Mouse (Mus musculus): ENCODE data around the gene Mydgf.

DNA sequence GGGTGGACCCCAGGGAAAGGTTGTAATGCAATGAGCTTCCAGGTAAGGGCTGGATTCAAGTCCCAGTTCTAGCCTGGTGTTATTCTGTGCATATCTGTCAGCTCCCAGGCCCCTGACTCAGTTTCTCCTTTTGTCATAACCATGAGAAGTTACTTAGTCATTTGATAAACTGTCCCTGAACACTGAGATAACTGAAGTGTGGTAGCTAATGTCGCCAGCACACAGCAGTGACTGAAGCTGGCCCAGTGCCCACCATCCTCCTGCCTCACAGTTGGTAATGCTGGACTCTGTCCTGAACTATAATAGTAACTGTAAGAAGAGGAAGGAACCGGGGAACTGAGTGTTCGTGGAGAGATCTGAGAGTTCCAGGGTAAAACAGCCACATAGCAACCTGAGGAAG, 19.2 kb downstream of the Mydgf start:
- TF ChIP-seq POLR2A (IDR thresholded peaks at IDR 0.05; ENCODE audit: borderline replicate concordance, insufficient read depth, low read length) = no peak
- no peak for TF ChIP-seq CTCF (IDR thresholded peaks at IDR 0.05; ENCODE audit: borderline replicate concordance, insufficient read depth, low read depth, low read length)
